Mouse (Mus musculus) hindbrain, embryonic 11.5 days (tissue): ENCODE measurements around the gene Adgrl3. TPM values are rescaled to one million over a fixed set of nuclear protein-coding genes. Genes with fewer than 3 reads are reported as not detected.
A peak's percentile ranks its signal among the peaks of the same experiment; 100 is the strongest.
"Not testable (repeated sequence)": the region's sequence is repeated elsewhere in the genome, so short reads cannot be mapped to it uniquely, and the experiment has no call there.

Source experiments
- ATAC-seq: fragments of 200-750 bp; cut with Nextera tagmentation; 2 replicates; pipeline ENCODE4 v1.8.0; 2017; ENCODE audit warnings: mild to moderate bottlenecking, moderate TSS enrichment, moderate library complexity; ENCODE audit not compliant: low FRiP score
- DNase-seq: peaks from one replicate; pipeline ENCODE4 v3.0.0-alpha.2; 2015; ENCODE audit warnings: low spot score
- H3K27ac ChIP-seq: fragments of 300-500 bp; sonication (generic); 2 replicates; pipeline ENCODE4 v1.5.1; 2014; ENCODE audit warnings: mild to moderate bottlenecking, low read depth, low read length
- H3K27me3 ChIP-seq: fragments of 300-500 bp; sonication (generic); 2 replicates; pipeline ENCODE4 v1.6.1; 2014; ENCODE audit warnings: mild to moderate bottlenecking, low read length, moderate library complexity, mixed read lengths; ENCODE audit not compliant: control insufficient read depth, insufficient read depth
- H3K36me3 ChIP-seq: fragments of 300-500 bp; sonication (generic); 2 replicates; pipeline ENCODE4 v1.6.1; 2014; ENCODE audit warnings: mild to moderate bottlenecking, low read length, moderate library complexity, mixed read lengths; ENCODE audit not compliant: control insufficient read depth, insufficient read depth
- H3K4me1 ChIP-seq: fragments of 300-500 bp; sonication (generic); replicated peaks from 2 replicates; pipeline ENCODE4 v1.6.1; 2014; ENCODE audit warnings: low read length, mixed read lengths; ENCODE audit not compliant: control insufficient read depth, insufficient read depth
- H3K4me2 ChIP-seq: fragments of 300-500 bp; sonication (generic); replicated peaks from 2 replicates; pipeline ENCODE4 v1.6.1; 2014; ENCODE audit warnings: mild to moderate bottlenecking, low read depth, low read length
- H3K4me3 ChIP-seq: fragments of 300-500 bp; sonication (generic); 2 replicates; pipeline ENCODE4 v1.5.1; 2014; ENCODE audit warnings: low read depth, low read length
- H3K9ac ChIP-seq: fragments of 300-500 bp; sonication (generic); 2 replicates; pipeline ENCODE4 v1.6.1; 2014; ENCODE audit warnings: low read depth, low read length
- H3K9me3 ChIP-seq: fragments of 300-500 bp; sonication (generic); 2 replicates; pipeline ENCODE4 v1.6.1; 2016; ENCODE audit warnings: low read length; ENCODE audit not compliant: control insufficient read depth
- WGBS: fragments of 180-500 bp; shearing (Covaris S2); extraction: QIAGEN DNeasy Blood & Tissue Kit; methylation state at CpG from one replicate; pipeline ENCODE4 v1.1.7; 2014; 5-methylcytosine and 5-hydroxymethylcytosine counted together
- polyA plus RNA-seq: library from polyadenylated mRNA; unstranded; fragments of >200 nt; fragmentation: Nextera tagmentation; extraction: Ambion mirVana; gene quantifications from 2 replicates; pipeline ENCODE4 v1.2.1, GENCODE M21; 2014

Gene Adgrl3
- polyA plus RNA-seq, 1 experiment from 2014 or later, result 40.2 TPM

- no peaks in the 10 kb centered on the region for H3K36me3 ChIP-seq
- no peak overlapping the region for H3K4me3 ChIP-seq
- no peaks in the 10 kb centered on the region for H3K9me3 ChIP-seq
- no peaks in the 10 kb centered on the region for H3K27me3 ChIP-seq
- DNase-seq (no peak), ATAC-seq (no peak)
- no peak overlapping the region for H3K27ac ChIP-seq
- no peak overlapping the region for H3K9ac ChIP-seq
- H3K4me2 ChIP-seq, result no peak overlapping the region
- no peaks in the 10 kb centered on the region for H3K4me1 ChIP-seq
Observed at GRCm38 (mm10) chr5:81550211-81550610, 530.3 kb downstream of the Adgrl3 start.

- not testable (repeated sequence) for H3K36me3 ChIP-seq, H3K4me3 ChIP-seq, ATAC-seq, DNase-seq, H3K4me1 ChIP-seq, H3K9ac ChIP-seq, H3K27ac ChIP-seq, H3K27me3 ChIP-seq, H3K9me3 ChIP-seq, H3K4me2 ChIP-seq
- 83% methylated on average over 2 of the region's 2 CpGs for WGBS
Observed at GRCm38 (mm10) chr5:81555149-81555548, 535.2 kb downstream of the Adgrl3 start.

GRCm38 (mm10) chr5:81556008-81556407 lies 536.1 kb downstream of the Adgrl3 start:
- Histone ChIP-seq H3K9ac (no peak overlapping the region), H3K4me1 (no peaks in the 10 kb centered on the region), H3K36me3 (no peaks in the 10 kb centered on the region), H3K9me3 (no peaks in the 10 kb centered on the region), H3K4me2 (no peak overlapping the region), H3K4me3 (no peak overlapping the region), H3K27ac (no peak overlapping the region), H3K27me3 (no peaks in the 10 kb centered on the region)
- WGBS, result 70% methylated on average over 8 of the region's 8 CpGs
- peak; percentile 85 for ATAC-seq
- peak; percentile 27 for DNase-seq

GRCm38 (mm10) chr5:81558965-81559364 lies 539.0 kb downstream of the Adgrl3 start:
- Histone ChIP-seq H3K9me3 (no peaks in the 10 kb centered on the region), H3K4me2 (no peak overlapping the region), H3K9ac (no peak overlapping the region), H3K27ac (no peak overlapping the region), H3K4me3 (no peak overlapping the region), H3K36me3 (no peaks in the 10 kb centered on the region), H3K4me1 (no peaks in the 10 kb centered on the region), H3K27me3 (no peaks in the 10 kb centered on the region)
- WGBS, result 94% methylated on average over 6 of the region's 6 CpGs
- ATAC-seq, result no peak
- no peak for DNase-seq

GRCm38 (mm10) chr5:81564294-81564693 lies 544.4 kb downstream of the Adgrl3 start:
- ATAC-seq, result no peak
- H3K36me3 ChIP-seq, result no peaks in the 10 kb centered on the region
- DNase-seq, result no peak
- no peak overlapping the region for H3K4me2 ChIP-seq
- H3K9me3 ChIP-seq, result no peaks in the 10 kb centered on the region
- no peaks in the 10 kb centered on the region for H3K27me3 ChIP-seq
- H3K27ac ChIP-seq, result no peak overlapping the region
- WGBS, result 81% methylated on average over 1 of the region's 1 CpGs
- no peak overlapping the region for H3K9ac ChIP-seq
- no peaks in the 10 kb centered on the region for H3K4me1 ChIP-seq
- H3K4me3 ChIP-seq, result no peak overlapping the region

- H3K9ac ChIP-seq, result no peak overlapping the region
- no peaks in the 10 kb centered on the region for H3K27me3 ChIP-seq
- H3K9me3 ChIP-seq, result no peaks in the 10 kb centered on the region
- no peak overlapping the region for H3K4me2 ChIP-seq
- H3K36me3 ChIP-seq, result no peaks in the 10 kb centered on the region
- 93% methylated on average over 1 of the region's 1 CpGs for WGBS
- no peak for DNase-seq
- H3K4me3 ChIP-seq, result no peak overlapping the region
- H3K27ac ChIP-seq, result no peak overlapping the region
- H3K4me1 ChIP-seq, result no peaks in the 10 kb centered on the region
- ATAC-seq, result no peak
Observed at GRCm38 (mm10) chr5:81566577-81566976, 546.6 kb downstream of the Adgrl3 start.

- no peak for ATAC-seq
- Histone ChIP-seq H3K27ac (no peak overlapping the region), H3K9me3 (no peaks in the 10 kb centered on the region), H3K27me3 (no peaks in the 10 kb centered on the region), H3K4me3 (no peak overlapping the region), H3K4me2 (no peak overlapping the region), H3K9ac (no peak overlapping the region), H3K36me3 (no peaks in the 10 kb centered on the region), H3K4me1 (no peaks in the 10 kb centered on the region)
- 70% methylated on average over 1 of the region's 1 CpGs for WGBS
- no peak for DNase-seq
Observed at GRCm38 (mm10) chr5:81568743-81569142, 548.8 kb downstream of the Adgrl3 start.

- Histone ChIP-seq H3K4me2 (no peak overlapping the region), H3K4me3 (no peak overlapping the region), H3K27me3 (no peaks in the 10 kb centered on the region), H3K27ac (no peak overlapping the region), H3K36me3 (no peaks in the 10 kb centered on the region), H3K4me1 (no peaks in the 10 kb centered on the region), H3K9me3 (no peaks in the 10 kb centered on the region), H3K9ac (no peak overlapping the region)
- WGBS, result 83% methylated on average over 5 of the region's 5 CpGs
- ATAC-seq (no peak), DNase-seq (no peak)
Observed at GRCm38 (mm10) chr5:81582886-81583285, 562.9 kb downstream of the Adgrl3 start.

- H3K4me2 ChIP-seq, result no peak overlapping the region
- no peak overlapping the region for H3K27ac ChIP-seq
- no peaks in the 10 kb centered on the region for H3K27me3 ChIP-seq
- H3K9me3 ChIP-seq, result no peaks in the 10 kb centered on the region
- H3K9ac ChIP-seq, result no peak overlapping the region
- no peak for ATAC-seq
- H3K4me3 ChIP-seq, result no peak overlapping the region
- WGBS, result 40% methylated on average over 3 of the region's 3 CpGs
- H3K36me3 ChIP-seq, result no peaks in the 10 kb centered on the region
- no peaks in the 10 kb centered on the region for H3K4me1 ChIP-seq
- no peak for DNase-seq
Observed at GRCm38 (mm10) chr5:81583425-81583824, 563.5 kb downstream of the Adgrl3 start.
